Mouse (Mus musculus): ENCODE results near the gene Tstd2. TPM values are rescaled to one million over a fixed set of nuclear protein-coding genes. Genes with fewer than 3 reads are reported as not detected.

Tstd2 gene
- 32.7 and 34.7 TPM in 2 replicates for total RNA-seq (2021)
- long read RNA-seq, partial matches to known transcripts: 8 of 19 reads
- long read RNA-seq, other reads (novel, unspliced or antisense): 6 of 19 reads

GRCm38 (mm10) chr4:46138287-46139222, at the start of gene Tstd2, which contains the start of gene Ncbp1:
TSS of gene Tstd2 (minus strand) at chr4:46138694.
TSS of gene Ncbp1 (plus strand) at chr4:46138613.
- DNase-seq: peak; percentile 93

GRCm38 (mm10) chr4:46186466-46186865, 48.0 kb upstream of the Tstd2 start:
- no peak for DNase-seq

- no peak for DNase-seq
Measured at GRCm38 (mm10) chr4:46185890-46186289, 47.4 kb upstream of the Tstd2 start.

DNA sequence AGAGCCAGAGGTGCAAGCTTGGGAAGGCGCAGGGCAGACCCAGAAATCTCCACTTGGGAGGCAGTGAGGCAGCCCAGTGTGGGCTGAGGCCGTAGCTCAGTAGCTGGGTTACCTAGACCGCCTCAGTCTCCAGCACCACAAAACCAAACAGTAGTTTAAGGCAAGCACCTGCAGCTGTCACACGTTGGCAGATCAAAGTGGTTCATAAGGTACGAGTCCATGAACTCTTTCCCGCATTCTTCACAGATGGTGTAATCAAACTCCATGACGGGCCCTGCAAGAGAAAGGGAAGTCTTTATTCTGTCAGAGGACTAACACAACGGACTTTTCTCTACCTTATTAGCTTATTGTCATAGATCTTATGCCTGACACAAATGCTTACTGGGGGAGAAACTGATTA, 46.9 kb upstream of the Tstd2 start:
- no peak for DNase-seq

DNA sequence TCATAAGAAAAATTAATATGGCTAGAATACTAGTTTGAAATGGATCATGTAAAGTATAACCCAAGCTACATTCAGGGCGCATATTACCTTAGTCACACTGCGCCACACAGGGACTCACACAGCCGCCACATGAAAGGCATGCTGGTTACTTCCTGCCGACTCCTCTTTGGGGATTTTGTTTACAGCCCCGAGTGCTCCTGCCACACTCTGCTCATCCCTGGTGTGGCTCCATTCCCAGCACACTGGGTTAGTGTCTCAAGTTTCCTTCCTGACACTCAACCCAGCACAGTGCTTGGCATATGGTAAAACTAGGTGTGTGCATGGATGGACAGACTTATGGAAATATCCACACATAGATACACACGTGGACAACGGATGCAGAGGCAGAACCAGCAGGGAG, 43.7 kb upstream of the Tstd2 start:
- DNase-seq: no peak

GRCm38 (mm10) chr4:46181168-46181567, 42.7 kb upstream of the Tstd2 start:
- no peak for DNase-seq

DNA sequence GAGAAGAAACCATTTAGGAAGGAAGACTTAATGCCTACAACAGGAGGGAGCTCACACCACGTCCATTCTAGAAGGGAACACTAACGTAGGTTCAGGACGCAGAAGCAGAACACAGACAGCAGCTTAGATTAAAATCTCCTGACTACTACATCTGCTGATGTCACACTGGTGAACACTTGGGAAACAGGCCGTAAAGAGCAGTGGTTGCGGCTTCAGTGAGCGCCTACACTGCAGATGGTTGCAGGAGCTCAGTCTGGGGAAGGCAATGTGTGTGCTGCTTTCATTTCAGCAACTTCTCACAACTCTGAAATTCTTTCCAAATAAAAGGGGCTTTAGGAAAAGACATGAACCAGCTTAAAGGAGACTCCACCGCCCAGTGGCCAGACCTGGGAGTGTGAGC, 39.0 kb upstream of the Tstd2 start:
- no peak for DNase-seq

DNA sequence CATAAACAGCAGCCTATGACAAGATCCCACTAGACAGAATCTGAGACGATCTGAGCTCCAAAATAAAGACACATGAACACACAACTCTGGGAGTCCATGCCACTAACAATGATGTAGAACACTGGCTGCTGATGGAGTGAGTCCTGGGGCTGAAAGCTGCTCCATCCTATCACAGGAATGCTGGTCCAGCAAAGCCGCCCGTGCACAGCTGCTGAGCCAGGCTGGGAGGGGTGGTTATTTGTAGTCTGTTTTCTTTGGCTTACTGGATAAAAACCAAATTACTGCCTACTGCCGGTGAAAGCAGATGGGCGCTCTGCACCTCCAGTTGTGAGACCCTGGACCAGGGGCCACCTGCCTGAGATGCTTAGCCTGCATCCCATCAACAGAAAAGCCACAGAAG, 38.5 kb upstream of the Tstd2 start:
- DNase-seq: no peak

GRCm38 (mm10) chr4:46176313-46176712, 37.8 kb upstream of the Tstd2 start:
- DNase-seq: no peak

DNA sequence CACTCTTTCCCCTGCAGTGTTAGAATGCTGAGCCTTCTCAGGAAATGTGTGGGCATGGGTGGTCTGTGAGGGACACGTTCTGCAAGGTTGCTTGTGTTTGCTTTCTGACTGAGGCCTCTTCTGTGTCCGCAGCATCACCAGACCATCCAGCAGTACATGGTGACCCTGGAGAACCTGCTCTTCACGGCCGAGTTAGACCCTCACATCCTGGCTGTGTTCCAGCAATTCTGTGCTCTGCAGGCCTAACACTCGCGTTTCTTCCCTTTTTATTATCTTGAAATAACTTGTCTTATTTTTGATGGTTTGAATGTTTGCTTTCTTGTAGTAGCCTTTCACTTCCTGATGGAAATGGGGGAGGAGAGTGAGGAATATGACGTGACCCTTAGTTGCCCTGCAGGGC, 33.3 kb upstream of the Tstd2 start:
- DNase-seq: no peak

DNA sequence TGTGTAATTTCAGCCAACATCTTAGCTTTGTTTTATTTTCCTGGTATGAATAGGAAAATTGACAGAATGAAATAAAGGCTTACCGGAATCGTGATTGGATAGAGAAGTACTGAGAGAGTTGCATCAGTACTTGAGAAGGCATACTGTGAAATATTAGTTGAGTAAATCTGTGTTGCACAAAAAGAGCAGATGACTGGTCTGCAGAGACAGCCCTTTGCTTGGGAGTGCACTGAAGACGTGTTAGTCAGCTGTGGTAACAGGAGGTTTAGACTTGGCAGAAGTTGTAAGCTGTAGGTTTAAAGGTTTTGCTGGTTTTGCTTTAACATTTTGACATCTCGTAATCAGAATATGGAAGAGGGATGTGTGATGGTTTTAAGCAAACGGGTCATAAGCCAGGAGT, 27.3 kb upstream of the Tstd2 start:
- no peak for DNase-seq

GRCm38 (mm10) chr4:46164027-46164426, 25.5 kb upstream of the Tstd2 start:
- DNase-seq: no peak

GRCm38 (mm10) chr4:46151903-46152544, 13.5 kb upstream of the Tstd2 start:
- DNase-seq: no peak

DNA sequence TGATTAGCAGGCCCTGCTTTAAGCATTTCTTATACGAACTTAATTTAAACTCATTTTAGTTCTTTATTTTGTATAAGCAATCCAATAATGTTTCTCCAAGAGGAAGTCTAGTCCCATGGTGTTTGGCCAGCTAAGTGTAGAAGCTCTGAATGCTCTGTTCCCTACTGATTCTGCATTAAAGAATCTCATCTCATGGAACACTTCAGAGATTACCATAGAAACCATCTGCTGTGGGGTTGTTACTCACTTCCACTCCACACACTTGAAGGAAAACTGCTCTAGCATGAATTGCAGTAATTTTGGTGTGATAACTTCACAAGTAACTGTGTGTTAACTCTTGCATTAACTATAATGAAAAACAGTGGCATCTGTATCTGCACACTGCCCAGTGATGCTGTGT, 8.4 kb upstream of the Tstd2 start:
- no peak for DNase-seq

DNA sequence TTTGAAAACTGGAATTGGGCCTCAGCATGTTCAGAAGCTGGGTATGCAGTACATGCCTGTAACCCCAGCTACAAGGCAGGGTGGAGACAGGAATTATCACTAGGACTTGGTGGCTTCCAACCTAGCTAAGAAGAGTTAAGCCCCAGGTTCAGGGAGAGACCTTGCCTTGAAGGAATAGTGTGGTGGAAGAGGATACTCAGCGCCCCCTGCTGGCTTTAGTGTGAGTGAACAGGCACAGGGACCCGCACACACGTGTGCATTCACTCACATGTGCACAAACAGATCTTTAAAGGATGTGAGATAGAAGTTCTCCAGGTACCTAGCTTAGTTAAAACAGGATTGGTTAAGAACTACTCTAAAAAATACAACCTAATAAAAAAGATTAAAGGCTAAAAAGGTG, 5.8 kb upstream of the Tstd2 start:
- DNase-seq: no peak

DNA sequence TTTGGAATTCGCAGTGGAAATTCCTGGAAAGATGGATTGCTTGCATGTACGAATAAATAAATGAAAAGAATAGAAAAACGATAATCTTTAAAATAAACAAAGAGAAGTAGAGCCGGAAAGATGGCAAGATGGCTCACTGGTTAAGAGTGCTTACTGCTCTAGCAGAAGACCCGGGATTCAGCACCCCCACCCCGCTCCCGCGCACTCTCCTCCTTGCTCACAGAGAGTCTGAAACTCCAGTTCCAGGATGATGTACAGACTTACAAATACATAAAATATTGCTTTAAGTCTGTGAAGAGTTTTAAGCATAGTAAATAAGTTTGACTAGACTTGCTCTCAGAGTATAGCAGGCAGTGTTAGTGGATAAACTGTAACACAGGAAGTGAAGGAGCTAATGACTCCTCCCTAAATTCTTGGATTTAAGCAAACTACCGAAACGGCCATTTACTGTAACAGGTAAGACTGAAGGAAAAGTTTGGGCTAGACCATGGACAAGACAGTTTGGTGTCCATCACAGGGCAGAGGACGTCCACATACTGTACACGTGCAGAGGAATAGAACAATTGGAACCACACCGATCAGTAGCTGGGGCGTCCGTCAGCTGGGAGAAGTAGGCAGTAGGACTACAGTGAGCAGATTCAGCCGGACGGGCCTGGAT, 736 bp downstream of the Tstd2 start:
- DNase-seq: no peak

GRCm38 (mm10) chr4:46131791-46132190, 6.7 kb downstream of the Tstd2 start:
- DNase-seq: no peak

- peak; percentile 47 for DNase-seq
Measured at GRCm38 (mm10) chr4:46130221-46130620, 8.3 kb downstream of the Tstd2 start.

DNA sequence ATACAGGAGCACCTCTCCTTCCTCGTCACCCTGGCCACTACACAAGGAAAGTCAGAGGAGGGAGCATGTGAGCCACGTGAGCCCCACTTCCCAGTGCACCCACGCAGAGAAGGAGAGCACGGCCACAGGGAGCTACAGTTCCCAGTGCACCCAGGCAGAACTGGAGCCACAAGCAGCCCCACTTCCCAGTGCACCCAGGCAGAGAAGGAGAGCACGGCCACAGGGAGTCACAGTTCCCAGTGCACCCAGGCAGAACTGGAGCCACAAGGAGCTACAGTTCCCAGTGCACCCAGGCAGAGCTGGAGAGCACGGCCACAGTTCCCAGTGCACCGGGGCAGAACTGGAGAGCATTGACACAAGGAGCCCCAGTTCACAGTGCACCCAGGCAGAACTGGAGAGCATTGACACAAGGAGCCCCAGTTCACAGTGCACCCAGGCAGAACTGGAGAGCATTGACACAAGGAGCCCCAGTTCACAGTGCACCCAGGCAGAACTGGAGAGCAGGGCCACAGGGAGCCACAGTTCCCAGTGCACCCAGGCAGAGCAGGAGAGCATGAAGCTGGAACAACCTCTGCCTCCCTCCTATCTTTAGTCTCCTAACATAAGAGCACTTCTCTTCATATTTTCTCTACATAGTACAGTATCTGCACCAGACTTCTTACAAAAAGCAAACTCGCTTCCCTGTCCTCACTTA, 9.0 kb downstream of the Tstd2 start:
- DNase-seq: no peak

GRCm38 (mm10) chr4:46126541-46126940, 12.0 kb downstream of the Tstd2 start:
- DNase-seq: peak; percentile 75

DNA sequence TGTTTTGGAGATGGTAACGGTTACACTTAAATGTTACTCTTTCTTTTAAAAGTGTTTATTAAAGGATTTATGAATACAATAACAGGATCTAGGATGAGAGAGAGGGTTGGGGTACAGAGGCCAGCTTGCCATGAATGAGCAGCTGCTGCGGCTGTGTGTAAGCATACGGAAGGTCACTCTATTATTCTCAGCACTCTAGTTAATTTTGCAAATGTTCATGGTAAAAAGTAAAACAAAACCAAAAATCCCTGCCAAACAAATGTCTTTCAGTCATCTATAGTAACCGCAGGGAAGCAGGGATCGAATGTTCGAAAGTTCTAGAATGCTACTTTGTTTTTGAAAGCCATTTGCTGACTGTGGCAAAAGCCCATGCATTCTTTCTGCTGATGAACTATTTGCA, 15.1 kb downstream of the Tstd2 start:
- no peak for DNase-seq

DNA sequence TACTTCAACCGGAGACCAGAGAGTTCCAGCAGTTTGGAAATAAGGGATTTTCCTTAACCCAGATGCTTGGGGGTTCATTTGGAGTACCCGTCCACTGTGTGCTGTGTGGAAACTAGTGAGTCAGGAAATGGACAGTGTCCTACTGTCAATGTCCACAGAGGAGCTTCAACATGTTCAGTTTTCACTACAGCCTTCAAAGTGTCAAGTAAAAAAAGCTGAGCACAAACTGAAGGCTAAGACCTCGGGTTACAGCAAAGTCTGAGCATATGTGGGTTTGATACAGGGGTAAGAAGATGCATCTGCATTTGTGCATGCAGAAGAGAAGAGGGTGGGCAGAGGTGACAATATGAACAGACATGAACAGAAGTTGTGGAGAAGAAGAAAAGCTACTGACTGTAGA, 17.7 kb downstream of the Tstd2 start:
- no peak for DNase-seq

Measured in adrenal gland, postnatal 25 days (tissue).